ENCODE assay signal across 9 mouse cellular contexts in the genomic region with DNA sequence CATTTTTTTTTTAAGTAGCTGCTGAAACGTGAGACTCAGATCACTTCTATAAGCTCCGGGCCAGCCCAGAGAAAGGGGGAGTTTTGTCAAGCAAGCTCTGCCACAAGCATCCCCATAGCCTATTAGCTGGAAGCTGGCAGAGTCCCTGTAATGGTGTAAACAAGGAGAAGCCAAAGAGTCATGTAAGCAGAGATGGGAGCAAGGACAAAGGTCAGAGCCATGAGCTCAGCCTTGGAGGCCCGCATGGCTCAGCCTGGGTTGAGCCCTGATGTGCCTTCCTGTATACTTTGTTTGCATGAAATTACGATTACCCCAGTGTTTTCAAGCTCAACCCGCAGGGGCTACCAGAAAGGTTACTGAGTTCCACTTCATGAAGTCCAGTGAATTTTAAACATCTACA. TPM values are rescaled to one million over a fixed set of nuclear protein-coding genes. Genes with fewer than 3 reads are reported as not detected.
DNase-seq lines count a peak whose midpoint lies in the region; ATAC-seq and TF ChIP-seq lines count a peak whose summit lies in the region.
"Had no signal": no experiment of that assay in that cellular context is flagged by ENCODE, and none has a peak within 500 bp of the region (broad histone marks: within the 10 kb centered on the region; RNA-seq: fewer than 3 reads in every experiment).

No protein-coding gene starts in this region.

- WGBS in intestine, embryonic 14.5 days = 14% methylated on average over 5 of the region's 5 CpGs

- dilution Hi-C loops in CH12.LX (cut with MboI; ENCODE audit: extremely low pct_ligation_motif_present, extremely low pct_unique_long_range_greater_than_20kb, low sequenced_read_pairs) = no loop called here

- no peak overlapping the region for H3K4me3 ChIP-seq in CH12.LX (replicated peaks in 1 of 3; ENCODE audit: low read depth in 2 of 3, low read length in 2 of 3, poor library complexity in 1 of 3)
- H3K4me3 ChIP-seq in intestine, embryonic 14.5 days (ENCODE audit: low read depth, low read length) = no peak overlapping the region
- H3K4me3 ChIP-seq: hindbrain, embryonic 12.5 days had no signal

- peaks cover 10% of the 10 kb centered on the region for H3K9me3 ChIP-seq in CH12.LX (replicated peaks; ENCODE audit: low read length)
- H3K9me3 ChIP-seq in intestine, embryonic 14.5 days (ENCODE audit: control insufficient read depth, low read length) = no peaks in the 10 kb centered on the region
- H3K9me3 ChIP-seq: hindbrain, embryonic 12.5 days had no signal

- no peak overlapping the region for H3K9ac ChIP-seq in CH12.LX (ENCODE audit: insufficient read depth, low read depth)
- H3K9ac ChIP-seq in intestine, embryonic 14.5 days (ENCODE audit: low read length) = no peak overlapping the region
- H3K9ac ChIP-seq: hindbrain, embryonic 12.5 days had no signal

- H3K36me3 ChIP-seq in CH12.LX (replicated peaks in 1 of 2; ENCODE audit: control insufficient read depth in 1 of 2, insufficient read depth in 1 of 2, low read length in 1 of 2) = peaks cover 1 to 19% of the 10 kb centered on the region in 2 experiments
- no peaks in the 10 kb centered on the region for H3K36me3 ChIP-seq in intestine, embryonic 14.5 days (ENCODE audit: control insufficient read depth, insufficient read depth, low read length)
- H3K36me3 ChIP-seq: hindbrain, embryonic 12.5 days had no signal

- intact Hi-C loops in left cerebral cortex, postnatal 4 days (cut with DNase I) = no loop called here

- H3K4me2 ChIP-seq in CH12.LX (ENCODE audit: insufficient read depth, low read depth, poor library complexity, severe bottlenecking) = no peak overlapping the region
- no peak overlapping the region; the same call in 1 of the 2 replicates for H3K4me2 ChIP-seq in intestine, embryonic 14.5 days (ENCODE audit: low read length)
- H3K4me2 ChIP-seq: hindbrain, embryonic 12.5 days had no signal

- no peak for TF ChIP-seq RAD21 in CH12.LX (IDR thresholded peaks at IDR 0.05; ENCODE audit: low read depth, low read length)

- H3K4me1 ChIP-seq in CH12.LX (ENCODE audit: control insufficient read depth in 1 of 2, insufficient read depth in 2 of 2) = peaks cover 57 to 71% of the 10 kb centered on the region in 2 experiments
- 0 out of 2 replicates have a peak, but pooled peaks cover 13% of the 10 kb centered on the region for H3K4me1 ChIP-seq in intestine, embryonic 14.5 days (replicated peaks; ENCODE audit: control insufficient read depth, insufficient read depth, low read length)

- no peak for TF ChIP-seq POLR2A in CH12.LX (IDR thresholded peaks at IDR 0.05; ENCODE audit: low read depth, low read length)

- H3K27ac ChIP-seq in CH12.LX (ENCODE audit: insufficient read depth, low read depth) = peak overlapping the region; percentile 32; the same call in 1 of the 2 replicates
- H3K27ac ChIP-seq in intestine, embryonic 14.5 days (ENCODE audit: low read depth) = peak overlapping the region; percentile 52; the same call in 1 of the 2 replicates
- H3K27ac ChIP-seq: hindbrain, embryonic 12.5 days had no signal

- TF ChIP-seq EP300 in CH12.LX (IDR thresholded peaks at IDR 0.05; ENCODE audit: low read length) = no peak

- H3K27me3 ChIP-seq in CH12.LX (replicated peaks) = no peaks in the 10 kb centered on the region
- H3K27me3 ChIP-seq in intestine, embryonic 14.5 days (replicated peaks; ENCODE audit: control insufficient read depth, insufficient read depth, low read length) = no peaks in the 10 kb centered on the region

- no peak for TF ChIP-seq CTCF in CH12.LX (conservative IDR thresholded peaks at IDR 0.05 in 1 of 2, IDR thresholded peaks at IDR 0.05 in 1 of 2; ENCODE audit: low read depth in 2 of 2, low read length in 2 of 2)

- DNase-seq in adrenal gland, postnatal 36 days = peak; percentile 40 to 46
- no peak for DNase-seq in adrenal gland, adult 8-10 months
- no peak for DNase-seq in CH12.LX (ENCODE audit: extremely low read depth)
- no peak for DNase-seq in intestine, embryonic 14.5 days (ENCODE audit: low spot score)
- peak; percentile 67 to 82 for DNase-seq in kidney, postnatal 36 days
- no peak for DNase-seq in left cerebral cortex, postnatal 4 days
- no peak for DNase-seq in gastrocnemius, postnatal 10 days
- DNase-seq in ovary, postnatal 10 days (ENCODE audit: low spot score) = no peak

- H3K79me2 ChIP-seq in CH12.LX (replicated peaks; ENCODE audit: control insufficient read depth, extremely low read depth, insufficient read depth, poor library complexity, severe bottlenecking) = peaks cover 6% of the 10 kb centered on the region

- in situ Hi-C loops in CH12.LX (cut with MboI; ENCODE audit: low pct_ligation_motif_present, low pct_unique_long_range_greater_than_20kb, low sequenced_read_pairs) = loop anchor here (10.0 kb wide), 1 partner anchor 156 kb away; no protein-coding TSS in a partner anchor

- ATAC-seq in intestine, embryonic 14.5 days (replicated peaks; ENCODE audit: low FRiP score, low TSS enrichment, low read depth) = peak; percentile 60; the same call in 1 of the 2 replicates

TF ChIP-seq in CH12.LX, 34 proteins besides CTCF, POLR2A, EP300 and RAD21:
- no peak for TF ChIP-seq IRF4 (IDR thresholded peaks at IDR 0.05; ENCODE audit: low read depth, low read length)
- no peak for TF ChIP-seq JUN (IDR thresholded peaks at IDR 0.05; ENCODE audit: insufficient read depth, low read depth, low read length)

RNA-seq across cellular contexts. Expression of a gene that starts 19.5 kb away (rescaled TPM):
- 10 to 100 TPM in 1 of 2 experiments, 1 to 10 TPM in 1; 6.7 to 12.5 TPM for total RNA-seq in adrenal gland, postnatal 36 days (2021)
- 10 to 100 TPM in 2 of 4 experiments, 1 to 10 TPM in 2; 9.2 to 14.0 (median 10.8) TPM for total RNA-seq in adrenal gland, adult 8-10 months (2022)
- total RNA-seq in CH12.LX (2012; rRNA removed) (18.2 and 23.2 TPM in 2 replicates), CH12.LX (2014; rRNA removed) (19.0 and 22.8 TPM in 2 replicates)
- 12.8 and 17.2 TPM in 2 replicates for polyA plus RNA-seq in CH12.LX (2012; ENCODE audit: insufficient read length, low read depth)
- polyA plus RNA-seq in intestine, embryonic 14.5 days (2014; fragmentation: Nextera tagmentation; extraction: Ambion mirVana) = 7.8 and 8.6 TPM in 2 replicates
- under 1 TPM; 0.34 to 0.36 TPM for total RNA-seq in left cerebral cortex, postnatal 4 days (2021)
- 1 to 10 TPM; 1.1 TPM for total RNA-seq in gastrocnemius, postnatal 10 days (2021)

RNA-seq across cellular contexts. Expression of a gene that starts 38.3 kb away (rescaled TPM):
- total RNA-seq in adrenal gland, postnatal 36 days (2021) = 10 to 100 TPM; 71.0 to 74.4 TPM
- 10 to 100 TPM; 73.9 to 84.5 (median 77.5) TPM for total RNA-seq in adrenal gland, adult 8-10 months (2022)
- total RNA-seq in CH12.LX (2012; rRNA removed) (57.1 and 59.8 TPM in 2 replicates), CH12.LX (2014; rRNA removed) (39.7 and 40.4 TPM in 2 replicates)
- 50.1 and 52.8 TPM in 2 replicates for polyA plus RNA-seq in CH12.LX (2012; ENCODE audit: insufficient read length, low read depth)
- 109 and 111 TPM in 2 replicates for polyA plus RNA-seq in intestine, embryonic 14.5 days (2014; fragmentation: Nextera tagmentation; extraction: Ambion mirVana)
- 10 to 100 TPM; 62.9 to 68.7 TPM for total RNA-seq in left cerebral cortex, postnatal 4 days (2021)
- 10 to 100 TPM; 25.8 to 30.6 TPM for total RNA-seq in gastrocnemius, postnatal 10 days (2021)

Comparison
In these comparisons a context has a peak if more than half of its experiments do, and no peak if none do; other contexts are left out.
1. DNase-seq: peak in adrenal gland, postnatal 36 days (2 of 2) and kidney, postnatal 36 days (2 of 2); none in adrenal gland, adult 8-10 months (single experiment), CH12.LX (single experiment), intestine, embryonic 14.5 days (single experiment), left cerebral cortex, postnatal 4 days (single experiment), gastrocnemius, postnatal 10 days (single experiment) and ovary, postnatal 10 days (single experiment).